Mouse (Mus musculus) forebrain, embryonic 12.5 days (tissue): ENCODE measurements around the gene Bax. TPM values are rescaled to one million over a fixed set of nuclear protein-coding genes. Genes with fewer than 3 reads are reported as not detected.
A peak's percentile ranks its signal among the peaks of the same experiment; 100 is the strongest.

Source experiments
- ATAC-seq: fragments of 200-750 bp; cut with Nextera tagmentation; 2 replicates; pipeline ENCODE4 v1.8.0; 2017; ENCODE audit warnings: moderate TSS enrichment; ENCODE audit not compliant: low FRiP score
- H3K27ac ChIP-seq: fragments of 300-500 bp; sonication (generic); 2 replicates; pipeline ENCODE4 v1.5.1; 2016; ENCODE audit warnings: mild to moderate bottlenecking
- H3K27me3 ChIP-seq: fragments of 300-500 bp; sonication (generic); 2 replicates; pipeline ENCODE4 v1.6.1; 2016; ENCODE audit warnings: mild to moderate bottlenecking
- H3K36me3 ChIP-seq: fragments of 300-500 bp; sonication (generic); replicated peaks from 2 replicates; pipeline ENCODE4 v1.6.1; 2016; ENCODE audit warnings: mild to moderate bottlenecking
- H3K4me1 ChIP-seq: fragments of 300-500 bp; sonication (generic); 2 replicates; pipeline ENCODE4 v1.6.1; 2016
- H3K4me2 ChIP-seq: fragments of 300-500 bp; sonication (generic); 2 replicates; pipeline ENCODE4 v1.6.1; 2016; ENCODE audit warnings: mild to moderate bottlenecking, moderate library complexity
- H3K4me3 ChIP-seq: fragments of 300-500 bp; sonication (generic); replicated peaks from 2 replicates; pipeline ENCODE4 v1.5.1; 2016; ENCODE audit warnings: mild to moderate bottlenecking
- H3K9ac ChIP-seq: fragments of 300-500 bp; sonication (generic); 2 replicates; pipeline ENCODE4 v1.6.1; 2016; ENCODE audit warnings: mild to moderate bottlenecking
- H3K9me3 ChIP-seq: fragments of 300-500 bp; sonication (generic); 2 replicates; pipeline ENCODE4 v1.6.1; 2016
- WGBS: fragments of 180-500 bp; shearing (Covaris S2); methylation state at CpG from one replicate; pipeline ENCODE4 v1.1.7; 2016; 5-methylcytosine and 5-hydroxymethylcytosine counted together
- polyA plus RNA-seq: library from polyadenylated mRNA; unstranded; fragments of >200 nt; fragmentation: Nextera tagmentation; extraction: Ambion mirVana; gene quantifications from 2 replicates; pipeline ENCODE4 v1.2.1, GENCODE M21; 2016

The Bax gene
- polyA plus RNA-seq = 240 and 256 TPM in 2 replicates

- peak within 1 kb of the TSS; percentile 88 for H3K4me3 ChIP-seq
- peaks cover 20% of the 10 kb centered on the region for H3K4me1 ChIP-seq
- peak within 1 kb of the TSS; percentile 90 for H3K4me2 ChIP-seq
- peaks cover 36% of the 10 kb centered on the region for H3K36me3 ChIP-seq
- WGBS = under 1% methylated on average over 56 of the region's 58 CpGs
- H3K9ac ChIP-seq = peak within 1 kb of the TSS; percentile 88
- peak within 1 kb of the TSS; percentile 57 for H3K27ac ChIP-seq
- no peaks in the 10 kb centered on the region for H3K27me3 ChIP-seq
- ATAC-seq = peak; percentile 86
- no peaks in the 10 kb centered on the region for H3K9me3 ChIP-seq
Measured at GRCm38 (mm10) chr7:45466283-45467089, at the start of gene Bax. Gene Bax, minus strand, starts transcription at chr7:45466898.

DNA sequence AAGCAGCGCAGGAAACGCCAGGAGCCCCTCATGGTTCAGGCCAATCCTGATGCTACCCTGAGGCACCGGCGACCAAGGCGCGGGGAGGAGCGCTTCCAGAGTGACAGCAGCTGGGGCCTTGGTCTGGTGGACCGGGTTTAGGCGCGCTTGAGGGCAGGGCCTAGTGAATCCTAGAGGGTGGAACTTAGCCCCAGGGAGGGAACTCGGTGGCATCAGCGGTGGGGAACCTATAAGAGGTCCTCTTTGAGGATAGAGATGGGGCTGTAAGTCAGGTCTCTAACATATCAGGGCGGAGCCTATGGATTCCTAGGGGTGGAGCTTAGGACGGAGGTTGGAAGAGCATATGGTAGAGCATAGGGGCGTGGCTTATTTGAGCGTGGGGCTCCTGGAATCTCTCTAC lies 48.7 kb upstream of the Bax start:
- Histone ChIP-seq H3K4me1 (no peaks in the 10 kb centered on the region), H3K27ac (no peak overlapping the region), H3K4me2 (no peak overlapping the region), H3K9me3 (no peaks in the 10 kb centered on the region), H3K27me3 (no peaks in the 10 kb centered on the region), H3K36me3 (no peaks in the 10 kb centered on the region), H3K4me3 (no peak overlapping the region), H3K9ac (no peak overlapping the region)
- no peak for ATAC-seq
- WGBS = 32% methylated on average over 16 of the region's 16 CpGs

- WGBS = 83% methylated on average over 7 of the region's 7 CpGs
Measured at GRCm38 (mm10) chr7:45514411-45514810, 47.7 kb upstream of the Bax start.

GRCm38 (mm10) chr7:45509912-45510787 lies 43.5 kb upstream of the Bax start, which contains the start of gene Nucb1:
Gene Nucb1, minus strand, starts transcription at chr7:45510406.
- H3K36me3 ChIP-seq = peaks cover 9% of the 10 kb centered on the region
- H3K27me3 ChIP-seq = no peaks in the 10 kb centered on the region
- peak; percentile 91 for ATAC-seq
- H3K9ac ChIP-seq = peak within 1 kb of the TSS; percentile 75
- H3K4me3 ChIP-seq = peak within 1 kb of the TSS; percentile 69
- H3K27ac ChIP-seq = peak within 1 kb of the TSS; percentile 88
- peaks cover 14% of the 10 kb centered on the region for H3K4me1 ChIP-seq
- peak within 1 kb of the TSS; percentile 62 for H3K4me2 ChIP-seq
- under 1% methylated on average over 44 of the region's 44 CpGs for WGBS
- H3K9me3 ChIP-seq = no peaks in the 10 kb centered on the region

More at GRCm38 (mm10) chr7:45514411-45514810, 47.7 kb upstream of the Bax start:
- no peaks in the 10 kb centered on the region for H3K27me3 ChIP-seq
- peaks cover 4% of the 10 kb centered on the region for H3K4me1 ChIP-seq
- H3K9ac ChIP-seq = no peak overlapping the region
- ATAC-seq = no peak
- H3K4me2 ChIP-seq = no peak overlapping the region
- H3K36me3 ChIP-seq = no peaks in the 10 kb centered on the region
- H3K27ac ChIP-seq = no peak overlapping the region
- H3K9me3 ChIP-seq = no peaks in the 10 kb centered on the region
- H3K4me3 ChIP-seq = no peak overlapping the region

DNA sequence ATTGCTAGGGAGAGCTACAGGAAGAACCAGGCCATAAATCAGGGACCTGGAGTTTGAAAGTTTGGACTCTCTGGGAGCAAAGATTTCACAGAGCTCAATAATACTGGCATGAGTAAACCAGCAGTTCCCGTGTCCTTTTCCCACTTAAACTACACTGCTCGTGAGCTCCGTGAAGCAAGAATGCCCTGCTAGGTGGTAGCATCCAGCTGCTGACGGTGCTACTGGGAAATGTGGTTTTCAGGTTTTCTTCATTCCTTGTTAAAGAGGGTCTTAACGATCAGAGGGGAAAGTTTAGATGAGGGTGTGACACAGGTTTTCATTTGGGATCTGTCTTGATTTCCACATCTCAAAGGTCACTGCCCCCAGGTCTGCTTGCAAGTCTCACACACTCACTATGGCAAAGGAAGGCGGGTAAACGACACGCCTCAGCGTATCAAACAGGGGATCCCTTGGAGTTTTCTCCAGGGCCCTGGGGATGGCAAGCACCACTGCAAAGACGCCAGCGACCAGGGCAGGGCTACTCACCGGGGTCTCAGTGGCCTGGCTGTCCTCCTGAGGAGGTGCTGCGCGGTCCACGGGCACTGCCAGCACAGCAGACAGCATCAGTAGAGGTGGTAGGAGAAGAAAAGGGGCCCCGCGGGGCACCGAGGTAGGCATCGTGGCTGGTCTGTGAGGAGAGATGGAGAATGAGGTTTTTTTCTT lies 42.6 kb upstream of the Bax start:
- Histone ChIP-seq H3K27me3 (no peaks in the 10 kb centered on the region), H3K4me3 (peak overlapping the region; percentile 69), H3K36me3 (peaks cover 12% of the 10 kb centered on the region), H3K9ac (peak overlapping the region; percentile 75), H3K4me2 (peak overlapping the region; percentile 62), H3K4me1 (peaks cover 14% of the 10 kb centered on the region), H3K27ac (0 out of 2 replicates have a peak overlapping the region, but pooled peaks have one; percentile 88), H3K9me3 (no peaks in the 10 kb centered on the region)
- 45% methylated on average over 19 of the region's 19 CpGs for WGBS
- no peak for ATAC-seq

DNA sequence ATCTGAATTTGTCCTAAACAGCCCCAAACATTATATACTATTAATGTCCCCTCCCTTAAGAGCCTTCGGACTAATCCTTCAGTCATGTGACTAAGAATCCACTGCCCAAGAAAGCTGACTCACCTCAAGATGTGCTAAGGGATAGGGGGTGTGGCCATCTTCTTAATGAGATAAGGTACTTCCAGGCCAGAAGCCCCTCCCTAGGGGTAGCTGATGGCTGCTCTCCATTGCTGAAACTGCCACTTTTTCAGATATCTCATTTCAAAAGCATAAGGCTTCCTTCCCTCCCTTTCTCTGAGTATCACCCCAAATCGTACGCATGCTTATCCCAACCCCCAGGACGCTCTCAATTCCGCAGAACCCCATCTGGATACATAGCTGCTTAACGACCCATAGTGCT lies 41.9 kb upstream of the Bax start:
- Histone ChIP-seq H3K27ac (no peak overlapping the region), H3K4me2 (peak overlapping the region; percentile 62; the same call in 1 of the 2 replicates), H3K36me3 (peaks cover 12% of the 10 kb centered on the region), H3K9ac (0 out of 2 replicates have a peak overlapping the region, but pooled peaks have one; percentile 75), H3K27me3 (no peaks in the 10 kb centered on the region), H3K9me3 (no peaks in the 10 kb centered on the region), H3K4me3 (no peak overlapping the region), H3K4me1 (peaks cover 14% of the 10 kb centered on the region)
- no peak for ATAC-seq
- WGBS = 88% methylated on average over 6 of the region's 6 CpGs

DNA sequence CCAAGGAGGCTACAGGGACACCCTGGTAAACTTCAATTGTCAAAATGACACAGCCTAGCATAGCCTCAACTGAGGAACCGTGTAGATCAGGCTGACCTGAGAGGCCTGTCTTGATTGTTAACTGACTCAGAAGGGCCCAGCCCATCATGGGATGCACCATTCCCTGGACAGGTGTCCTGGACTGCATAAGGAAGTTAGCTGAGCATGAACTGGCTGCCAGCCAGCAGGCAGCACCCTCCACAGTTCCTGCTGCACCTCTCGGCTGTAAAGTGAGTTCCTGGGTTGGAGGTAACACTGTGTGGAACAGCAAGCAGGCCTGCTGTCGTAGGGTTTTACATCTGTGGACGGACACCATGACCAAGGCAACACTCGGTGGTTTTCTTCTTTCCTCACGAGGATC lies 40.9 kb upstream of the Bax start:
- H3K4me3 ChIP-seq = no peak overlapping the region
- peaks cover 14% of the 10 kb centered on the region for H3K4me1 ChIP-seq
- no peak overlapping the region for H3K4me2 ChIP-seq
- no peaks in the 10 kb centered on the region for H3K27me3 ChIP-seq
- no peak overlapping the region for H3K27ac ChIP-seq
- no peaks in the 10 kb centered on the region for H3K9me3 ChIP-seq
- 91% methylated on average over 6 of the region's 6 CpGs for WGBS
- no peak for ATAC-seq
- H3K36me3 ChIP-seq = peaks cover 17% of the 10 kb centered on the region
- no peak overlapping the region for H3K9ac ChIP-seq

GRCm38 (mm10) chr7:45498427-45498826 lies 31.7 kb upstream of the Bax start:
- 97% methylated on average over 6 of the region's 6 CpGs for whole genome bisulfite sequencing
- Histone ChIP-seq H3K4me3 (no peak overlapping the region), H3K4me2 (no peak overlapping the region), H3K27me3 (no peaks in the 10 kb centered on the region), H3K27ac (no peak overlapping the region), H3K36me3 (peaks cover 81% of the 10 kb centered on the region), H3K9ac (no peak overlapping the region), H3K4me1 (no peaks in the 10 kb centered on the region), H3K9me3 (no peaks in the 10 kb centered on the region)
- no peak for ATAC-seq

DNA sequence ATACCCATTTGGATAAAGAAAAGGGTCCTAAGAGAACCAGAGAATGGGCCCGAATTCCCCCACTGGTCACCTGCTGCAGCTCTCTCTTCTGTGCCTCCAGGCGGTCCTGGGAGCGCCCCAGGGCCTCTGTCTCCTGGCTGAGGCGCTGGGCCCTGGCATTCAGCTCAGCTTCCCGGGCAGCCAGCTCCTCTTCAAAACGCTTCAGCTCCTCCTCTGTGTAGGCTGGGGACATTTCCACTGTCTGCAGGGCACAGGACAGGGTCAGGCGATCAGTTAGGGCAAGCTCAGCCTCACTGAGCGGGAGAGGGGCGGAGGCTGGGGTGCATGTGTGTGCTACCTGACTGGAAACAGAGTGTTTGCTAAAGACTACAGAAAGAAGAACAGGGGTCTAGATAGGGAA lies 27.9 kb upstream of the Bax start:
- H3K36me3 ChIP-seq = peaks cover 63% of the 10 kb centered on the region
- H3K4me2 ChIP-seq = no peak overlapping the region
- ATAC-seq = no peak

GRCm38 (mm10) chr7:45492951-45493350 lies 26.3 kb upstream of the Bax start:
- Histone ChIP-seq H3K4me3 (no peak overlapping the region), H3K9me3 (no peaks in the 10 kb centered on the region), H3K9ac (no peak overlapping the region), H3K27me3 (no peaks in the 10 kb centered on the region), H3K4me1 (peaks cover 23% of the 10 kb centered on the region), H3K27ac (no peak overlapping the region), H3K4me2 (no peak overlapping the region), H3K36me3 (peaks cover 47% of the 10 kb centered on the region)
- WGBS = 94% methylated on average over 5 of the region's 5 CpGs
- ATAC-seq = no peak

More for the DNA sequence above, 27.9 kb upstream of the Bax start:
- Histone ChIP-seq H3K27ac (no peak overlapping the region), H3K4me1 (peaks cover 9% of the 10 kb centered on the region), H3K4me3 (no peak overlapping the region), H3K27me3 (no peaks in the 10 kb centered on the region), H3K9ac (no peak overlapping the region), H3K9me3 (no peaks in the 10 kb centered on the region)
- 87% methylated on average over 9 of the region's 9 CpGs for WGBS

DNA sequence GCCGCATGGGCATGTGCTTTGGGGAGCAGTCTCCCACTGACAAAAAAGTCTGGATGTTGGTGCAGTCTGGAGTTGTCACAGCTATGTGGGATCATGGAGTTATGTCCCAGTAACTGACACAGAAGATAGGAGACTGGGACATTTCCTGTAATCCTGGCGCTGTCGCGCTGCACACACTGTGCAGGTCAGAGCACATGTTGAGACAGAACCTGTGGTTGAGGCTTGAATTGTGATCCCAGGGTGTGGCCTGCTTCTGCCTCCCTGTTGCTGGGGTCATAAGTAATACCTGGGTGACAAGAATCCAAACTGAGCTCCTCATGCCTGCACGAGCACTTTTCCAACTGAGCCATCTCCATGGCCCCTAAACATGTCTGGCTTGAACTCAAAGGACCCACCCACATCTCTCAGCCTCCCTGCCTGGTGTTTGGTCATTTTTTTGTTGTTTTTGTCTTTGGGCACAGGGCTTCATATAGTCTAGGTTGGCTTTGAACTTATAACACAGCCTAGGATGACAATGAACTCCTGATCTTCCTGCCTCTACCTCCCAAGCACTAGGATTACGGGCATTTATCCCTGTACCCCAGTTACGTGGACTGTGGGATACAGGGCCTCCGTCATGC lies 25.6 kb upstream of the Bax start:
- WGBS = 97% methylated on average over 8 of the region's 8 CpGs
- H3K4me1 ChIP-seq = peaks cover 25% of the 10 kb centered on the region
- H3K36me3 ChIP-seq = peaks cover 41% of the 10 kb centered on the region
- no peak overlapping the region for H3K4me3 ChIP-seq
- H3K9me3 ChIP-seq = no peaks in the 10 kb centered on the region
- H3K4me2 ChIP-seq = no peak overlapping the region
- H3K9ac ChIP-seq = no peak overlapping the region
- no peak for ATAC-seq
- H3K27me3 ChIP-seq = no peaks in the 10 kb centered on the region
- H3K27ac ChIP-seq = no peak overlapping the region
